Mouse (Mus musculus) right cerebral cortex, postnatal 10 days (tissue): Measurements from ENCODE around the gene Fas.

Source experiments
- DNase-seq, 2 experiments: peaks; one replicate each; pipeline ENCODE4 v3.0.0; 2021; ENCODE audit warnings: low spot score in 2 of 2

Fas gene

DNA sequence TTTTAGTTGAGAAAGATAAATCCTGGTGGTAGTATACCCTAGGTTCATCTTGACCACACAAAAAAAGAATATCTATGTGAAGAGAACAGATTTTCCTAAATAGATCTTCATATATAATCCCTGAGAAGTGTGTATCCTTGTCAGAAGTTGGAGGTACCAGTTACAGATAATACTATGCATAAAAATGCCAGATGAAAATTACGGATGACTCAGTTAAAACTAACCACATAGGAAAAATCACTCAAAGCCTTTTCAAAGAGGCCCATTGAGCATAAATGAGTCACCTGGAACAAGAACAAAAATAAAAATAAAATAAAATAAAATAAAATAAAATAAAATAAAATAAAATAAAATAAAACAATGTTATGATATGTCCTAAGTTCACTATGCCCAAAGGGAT, 72.2 kb downstream of the Fas start:
- no peak for DNase-seq

DNA sequence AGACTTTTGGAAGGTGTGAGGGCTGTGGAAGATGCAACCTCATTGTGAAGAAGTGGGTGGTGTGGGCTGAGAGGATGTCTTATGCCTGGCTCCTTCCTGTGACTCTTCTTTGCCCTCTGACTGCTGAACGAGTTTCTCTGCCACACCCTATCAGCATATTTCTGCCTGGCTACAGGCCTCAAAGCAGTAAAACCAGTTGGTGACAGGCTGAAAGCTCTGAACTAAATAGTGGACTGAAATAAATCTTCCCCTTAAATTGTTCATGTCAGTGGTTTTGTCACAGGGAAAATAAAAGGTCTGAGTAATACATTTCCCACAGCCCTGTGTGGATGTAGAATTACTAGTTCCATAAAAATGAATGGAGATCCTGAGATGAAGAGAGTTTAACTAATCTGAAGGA, 79.1 kb downstream of the Fas start:
- no peak for DNase-seq

DNA sequence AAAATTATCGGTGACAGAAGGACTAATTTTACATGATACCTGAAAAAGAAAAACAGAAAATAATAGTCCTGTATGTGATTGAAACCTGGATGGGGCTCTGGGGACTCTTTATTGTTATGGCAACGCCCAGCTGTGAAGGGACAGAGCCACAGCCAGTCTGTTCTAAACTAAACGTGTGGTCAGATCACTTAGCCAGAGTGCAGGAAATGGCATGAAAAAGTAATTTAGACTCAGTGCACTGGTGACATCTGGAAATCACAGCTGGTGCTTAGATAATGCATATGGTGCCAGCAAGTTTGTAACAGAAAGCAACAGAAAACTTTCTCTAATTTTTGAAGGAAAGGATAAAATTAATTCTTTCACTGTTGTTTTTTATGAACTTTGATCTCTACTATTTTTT, 79.9 kb downstream of the Fas start:
- DNase-seq: no peak
